Mouse (Mus musculus): ENCODE data around the gene Rtn4rl1.

- TF ChIP-seq POLR2A (IDR thresholded peaks at IDR 0.05; ENCODE audit: insufficient read depth, low read length): no peak
- no peak for TF ChIP-seq CTCF (IDR thresholded peaks at IDR 0.05; ENCODE audit: low read depth, low read length)
- no peak for TF ChIP-seq EP300 (IDR thresholded peaks at IDR 0.05; ENCODE audit: insufficient read depth, low read depth, low read length)
Observed at GRCm38 (mm10) chr11:75232434-75232833, 38.9 kb downstream of the Rtn4rl1 start.
